Mouse (Mus musculus) cerebellum, adult (tissue): ENCODE results near the gene Tbc1d16.

Experiments
- ATAC-seq: cut with Nextera tagmentation; 2 replicates; pipeline ENCODE4 v1.9.2; 2017; ENCODE audit warnings: mild to moderate bottlenecking, moderate library complexity, mixed read lengths; ENCODE audit not compliant: insufficient number of reproducible peaks, low FRiP score, low TSS enrichment

Tbc1d16 gene

GRCm38 (mm10) chr11:119210321-119211100, 17.8 kb downstream of the Tbc1d16 start:
- ATAC-seq = peak; percentile 18; the same call in 1 of the 2 replicates

- 0 out of 2 replicates have a peak, but pooled peaks have one; percentile 46 for ATAC-seq
These were observed 18.8 kb downstream of the Tbc1d16 start for GRCm38 (mm10) chr11:119209371-119210025.

- ATAC-seq = no peak
These were observed 19.4 kb downstream of the Tbc1d16 start for GRCm38 (mm10) chr11:119208870-119209370.

- ATAC-seq = no peak
These were observed 20.3 kb downstream of the Tbc1d16 start for GRCm38 (mm10) chr11:119207986-119208385.

GRCm38 (mm10) chr11:119206562-119206961, 21.7 kb downstream of the Tbc1d16 start:
- ATAC-seq = no peak

- no peak for ATAC-seq
These were observed 22.6 kb downstream of the Tbc1d16 start for GRCm38 (mm10) chr11:119205738-119206137.

- ATAC-seq = no peak
These were observed 24.9 kb downstream of the Tbc1d16 start for GRCm38 (mm10) chr11:119203423-119203822.

- ATAC-seq = 0 out of 2 replicates have a peak, but pooled peaks have one; percentile 3
These were observed 29.1 kb downstream of the Tbc1d16 start for GRCm38 (mm10) chr11:119199233-119199601.

GRCm38 (mm10) chr11:119198564-119199232, 29.6 kb downstream of the Tbc1d16 start:
- ATAC-seq = peak; percentile 42; the same call in 1 of the 2 replicates

- peak; percentile 63; the same call in 1 of the 2 replicates for ATAC-seq
These were observed 30.4 kb downstream of the Tbc1d16 start for GRCm38 (mm10) chr11:119197618-119198563.

GRCm38 (mm10) chr11:119192605-119193004, 35.7 kb downstream of the Tbc1d16 start:
- ATAC-seq = no peak

GRCm38 (mm10) chr11:119192176-119192575, 36.1 kb downstream of the Tbc1d16 start:
- ATAC-seq = no peak

GRCm38 (mm10) chr11:119191606-119192081, 36.7 kb downstream of the Tbc1d16 start:
- no peak for ATAC-seq

- no peak for ATAC-seq
These were observed 37.8 kb downstream of the Tbc1d16 start for GRCm38 (mm10) chr11:119190498-119190897.

- ATAC-seq = no peak
These were observed 39.0 kb downstream of the Tbc1d16 start for GRCm38 (mm10) chr11:119189319-119189718.

- no peak for ATAC-seq
These were observed 39.9 kb downstream of the Tbc1d16 start for GRCm38 (mm10) chr11:119188389-119188788.

- ATAC-seq = peak; percentile 58; the same call in 1 of the 2 replicates
These were observed 40.5 kb downstream of the Tbc1d16 start for GRCm38 (mm10) chr11:119187800-119188197.

GRCm38 (mm10) chr11:119186989-119187799, 41.1 kb downstream of the Tbc1d16 start:
- no peak for ATAC-seq

GRCm38 (mm10) chr11:119186381-119186780, 41.9 kb downstream of the Tbc1d16 start:
- no peak for ATAC-seq
